Mouse (Mus musculus) gastrocnemius, adult 8-10 months (tissue): ENCODE measurements around the gene Pofut2. TPM values are rescaled to one million over a fixed set of nuclear protein-coding genes. Genes with fewer than 3 reads are reported as not detected.

Source experiments
- DNase-seq, 2 experiments: peaks; one replicate each; pipeline ENCODE4 v3.0.0; 2022; ENCODE audit warnings: low spot score in 2 of 2
- total RNA-seq, 4 experiments: library from RNA; stranded (reverse); gene quantifications; 2 replicates each; pipeline ENCODE4 v1.2.4; 2022

Pofut2 gene
- total RNA-seq, 4 experiments from 2014 or later: 22.7 to 29.5 (median 23.8) TPM

GRCm38 (mm10) chr10:77229609-77230595, 29.1 kb upstream of the Pofut2 start:
- DNase-seq: no peak

GRCm38 (mm10) chr10:77231861-77232755, 26.9 kb upstream of the Pofut2 start:
- no peak for DNase-seq

- no peak for DNase-seq
These were observed 25.8 kb upstream of the Pofut2 start for GRCm38 (mm10) chr10:77233230-77233629.

- DNase-seq: no peak
These were observed 23.9 kb upstream of the Pofut2 start for GRCm38 (mm10) chr10:77234991-77235616.

GRCm38 (mm10) chr10:77237795-77238580, 21.0 kb upstream of the Pofut2 start:
- no peak for DNase-seq

DNA sequence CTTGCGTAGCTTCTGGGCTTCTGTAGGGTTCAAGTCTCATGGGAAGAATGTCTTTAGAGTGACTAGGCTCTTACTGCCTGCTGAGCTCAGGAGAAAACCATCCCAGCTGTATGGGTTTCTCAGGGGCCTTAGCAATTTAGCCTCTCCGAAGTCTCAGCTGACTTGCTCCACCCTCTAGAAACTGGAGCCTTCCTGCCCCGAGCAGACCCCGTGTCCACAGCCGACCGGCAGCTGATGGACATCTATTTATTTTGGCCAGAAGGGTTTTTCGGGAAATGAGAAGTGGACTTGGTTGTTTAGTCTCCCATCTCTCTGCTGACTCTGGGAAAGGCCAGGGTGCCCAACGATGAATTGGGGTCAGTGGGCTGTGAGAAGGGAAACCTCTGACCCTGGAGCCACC, 18.3 kb upstream of the Pofut2 start:
- DNase-seq: no peak

DNA sequence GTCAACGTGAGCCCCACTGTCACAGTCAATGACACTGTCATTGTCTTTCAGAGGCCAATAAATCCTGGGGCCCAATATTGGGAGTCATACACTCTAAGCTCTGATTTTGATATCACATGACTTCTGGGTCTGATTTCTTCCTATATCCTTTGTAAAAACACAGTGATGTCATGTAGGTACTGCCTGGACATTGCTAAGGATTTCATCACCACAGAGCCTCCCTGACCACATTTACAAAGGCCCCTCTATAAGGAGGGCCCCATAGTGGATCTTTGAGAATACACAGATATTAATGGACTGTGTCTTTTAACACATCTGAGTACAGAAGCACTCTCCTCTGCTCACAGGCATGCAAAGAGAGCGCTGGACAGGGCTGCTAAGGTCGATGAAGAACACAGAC, 16.6 kb upstream of the Pofut2 start:
- no peak for DNase-seq

DNA sequence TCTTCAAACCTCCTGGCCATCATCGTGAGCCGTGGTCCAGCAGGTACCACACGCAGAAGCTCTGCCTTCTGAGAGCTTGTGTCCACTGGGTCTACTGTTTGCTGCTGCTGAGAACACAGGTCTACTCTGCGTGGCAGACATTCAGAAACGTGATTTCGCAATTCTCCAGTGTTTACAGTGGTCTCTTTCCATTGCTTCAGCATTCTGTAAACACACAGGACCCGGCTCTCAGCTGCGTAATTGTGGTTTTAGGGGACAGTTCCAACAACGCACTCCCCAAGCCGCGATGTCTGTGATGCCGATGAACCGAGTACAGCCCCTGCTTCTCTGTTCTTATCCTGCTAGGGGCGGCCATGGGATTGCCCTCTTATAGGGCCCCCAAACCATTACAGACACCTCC, 16.1 kb upstream of the Pofut2 start:
- DNase-seq: no peak

DNA sequence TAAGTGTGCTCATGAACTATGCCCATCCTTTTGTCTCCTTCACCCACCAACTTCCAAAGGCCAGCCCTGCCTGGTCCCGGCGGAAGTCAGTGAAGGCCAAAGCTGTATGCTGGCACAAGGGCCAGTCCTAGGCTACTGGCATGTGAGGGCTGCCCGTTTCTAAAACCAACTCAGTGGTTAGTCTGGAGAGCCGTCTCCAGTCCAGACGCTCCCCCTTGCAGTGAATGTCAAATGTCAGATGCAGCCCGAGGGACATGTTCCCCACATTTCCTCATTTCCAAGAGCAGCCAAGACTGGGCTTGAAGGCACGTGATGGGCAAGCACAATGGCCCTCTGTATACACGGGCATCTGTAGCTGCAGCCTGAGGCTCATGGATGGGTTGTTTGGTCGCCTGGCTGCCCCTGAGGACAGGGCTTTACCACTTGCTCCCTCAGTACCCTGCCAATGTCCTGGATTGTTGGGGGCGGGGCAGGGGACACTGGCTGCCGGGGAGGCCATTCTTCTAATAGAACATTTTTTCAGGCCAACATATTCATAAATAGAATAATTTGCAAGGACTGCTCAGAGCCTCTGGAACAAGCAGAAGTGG, 15.4 kb upstream of the Pofut2 start:
- no peak for DNase-seq

DNA sequence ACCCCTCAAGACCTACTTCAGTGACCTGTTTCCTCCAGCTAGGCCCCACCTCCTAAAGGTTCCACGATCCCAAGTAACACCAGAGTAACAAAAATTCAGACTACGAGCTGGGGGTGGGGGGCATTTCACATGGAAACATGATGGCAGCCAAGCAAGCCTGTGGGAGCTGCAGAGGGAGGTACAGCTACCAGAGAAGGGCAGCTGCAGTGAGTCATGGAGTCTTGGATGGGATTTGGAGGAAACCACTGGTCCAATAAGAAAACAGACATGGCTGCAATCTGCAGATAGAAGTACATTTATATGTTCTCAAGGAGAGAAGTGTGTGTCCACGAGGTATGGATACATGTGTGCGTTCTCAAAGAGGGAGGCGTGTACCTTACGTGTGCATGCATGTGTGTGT, 14.2 kb upstream of the Pofut2 start:
- no peak for DNase-seq

- no peak for DNase-seq
These were observed 12.0 kb upstream of the Pofut2 start for GRCm38 (mm10) chr10:77247048-77247447.

DNA sequence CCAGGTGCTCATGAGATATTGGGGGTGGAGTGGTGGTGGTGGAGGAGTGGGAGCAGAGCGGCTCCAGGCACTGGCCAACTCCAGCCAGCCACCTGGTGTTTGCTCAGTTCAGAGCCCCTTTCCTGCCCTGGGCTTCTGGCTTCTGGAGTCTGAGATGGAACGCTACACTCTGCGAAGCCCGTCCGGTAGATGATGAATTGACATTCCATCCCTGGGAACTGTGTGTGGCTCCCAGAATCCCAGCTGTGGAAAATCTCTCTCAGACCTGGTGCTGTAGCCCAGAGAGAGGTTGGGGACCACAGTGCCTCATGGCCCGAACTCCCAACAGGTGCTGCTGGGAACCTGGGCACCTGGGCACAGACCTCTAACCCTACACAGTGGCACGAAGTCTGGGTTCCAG, 11.3 kb upstream of the Pofut2 start:
- DNase-seq: no peak

DNA sequence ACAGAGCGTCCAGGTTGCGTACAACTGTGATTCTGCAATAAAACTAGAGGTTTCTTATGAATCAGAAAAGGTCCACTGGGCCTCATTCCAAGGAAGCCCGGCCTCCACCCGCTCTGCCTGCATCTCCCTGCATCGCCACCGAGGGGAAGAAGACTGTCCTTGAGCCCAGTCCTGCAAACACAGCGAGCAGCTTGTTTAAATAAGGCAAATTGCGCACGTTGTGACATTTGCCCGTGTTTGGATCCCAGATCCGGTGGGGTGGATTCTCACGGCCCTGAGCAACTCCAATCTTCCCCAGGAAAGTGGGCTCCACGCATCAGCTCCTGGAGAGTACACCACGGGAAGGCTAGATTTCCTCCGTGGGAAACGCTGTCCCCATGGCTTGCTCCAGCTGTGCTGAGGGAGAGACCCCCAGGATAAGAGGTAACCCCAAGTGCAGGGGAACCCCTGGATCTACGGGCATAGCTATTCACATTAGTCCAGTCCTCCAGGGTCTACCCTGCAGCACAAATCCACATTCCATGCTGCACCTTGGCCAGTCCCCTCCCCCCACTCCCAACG, 7.7 kb upstream of the Pofut2 start:
- DNase-seq: no peak

DNA sequence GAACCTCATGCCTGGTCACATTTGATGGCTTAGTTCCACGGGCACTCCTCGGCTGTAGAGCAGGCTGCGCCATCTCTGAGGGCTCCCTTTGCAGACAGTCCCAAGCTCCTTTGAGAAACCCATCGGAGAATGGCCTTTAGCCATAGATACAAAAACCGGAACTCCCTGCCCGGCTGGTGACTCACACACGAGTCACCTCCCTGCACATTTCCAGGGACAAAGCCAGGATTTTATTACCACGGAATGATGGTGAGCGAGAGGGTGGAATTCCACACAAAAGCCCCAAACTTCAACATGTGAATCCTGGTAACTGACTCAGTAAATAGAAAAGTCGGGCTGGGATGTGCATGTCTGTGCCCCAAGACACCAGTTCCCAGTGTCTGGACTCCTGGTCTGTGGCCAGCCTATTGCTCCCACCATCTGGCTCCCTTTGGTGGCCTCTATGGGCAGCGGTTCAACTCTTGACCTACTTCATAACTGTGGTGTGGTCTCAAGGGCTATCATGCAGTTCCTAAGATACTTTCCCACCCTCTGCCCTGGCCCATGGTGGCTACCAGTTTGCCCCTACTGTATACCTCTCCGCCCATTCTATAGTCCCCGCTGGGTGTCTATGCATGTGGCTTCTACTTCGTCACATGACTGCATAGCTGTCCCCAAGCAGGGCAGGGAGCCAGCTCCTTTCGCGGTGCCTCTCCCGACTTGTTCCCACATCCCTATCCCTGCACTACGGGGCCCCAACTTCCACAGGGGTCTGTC, 7.1 kb upstream of the Pofut2 start:
- DNase-seq: peak; percentile 18 to 33

DNA sequence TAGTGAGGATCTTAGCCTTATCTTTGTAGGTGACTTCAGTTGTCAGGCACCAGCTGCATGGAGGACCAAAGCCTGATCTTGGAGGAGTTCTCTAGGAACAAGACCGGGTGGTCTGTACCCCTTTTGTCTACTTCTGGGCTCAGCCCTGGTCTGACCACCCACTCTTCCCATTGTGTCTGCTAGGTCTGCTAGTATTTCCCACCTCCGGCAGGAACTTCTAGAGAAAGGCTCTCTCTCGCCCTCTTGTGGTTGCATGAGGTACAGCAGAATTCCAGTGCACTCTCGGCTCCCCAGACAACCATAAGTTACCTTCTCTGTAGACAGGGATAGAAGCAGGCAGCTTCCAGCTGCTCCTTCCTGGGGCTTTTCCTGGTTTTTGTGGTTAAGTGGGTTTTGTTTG, 6.2 kb upstream of the Pofut2 start:
- DNase-seq: peak; percentile 51 to 53

- no peak for DNase-seq
These were observed 3.8 kb upstream of the Pofut2 start for GRCm38 (mm10) chr10:77255231-77255630.

GRCm38 (mm10) chr10:77255676-77256075, 3.3 kb upstream of the Pofut2 start:
- no peak for DNase-seq

GRCm38 (mm10) chr10:77258041-77258590, 902 bp upstream of the Pofut2 start:
- DNase-seq: no peak
